Mouse (Mus musculus) heart, embryonic 10.5 days (tissue): Measurements from ENCODE around the gene Spaca4. TPM values are rescaled to one million over a fixed set of nuclear protein-coding genes. Genes with fewer than 3 reads are reported as not detected.

Experiments
- DNase-seq: peaks from one replicate; pipeline ENCODE4 v3.0.0-alpha.2; 2017; ENCODE audit warnings: low spot score
- H3K27ac ChIP-seq: fragments of 300-500 bp; sonication (generic); 2 replicates; pipeline ENCODE4 v1.5.1; 2016; ENCODE audit warnings: mild to moderate bottlenecking
- H3K27me3 ChIP-seq: fragments of 300-500 bp; sonication (generic); 2 replicates; pipeline ENCODE4 v1.6.1; 2016; ENCODE audit warnings: mild to moderate bottlenecking; ENCODE audit not compliant: poor library complexity, insufficient read depth, severe bottlenecking
- H3K36me3 ChIP-seq: fragments of 300-500 bp; sonication (generic); 2 replicates; pipeline ENCODE4 v1.6.1; 2016; ENCODE audit warnings: mild to moderate bottlenecking, moderate library complexity
- H3K4me1 ChIP-seq: fragments of 300-500 bp; sonication (generic); 2 replicates; pipeline ENCODE4 v1.6.1; 2016; ENCODE audit warnings: mild to moderate bottlenecking
- H3K4me3 ChIP-seq: fragments of 300-500 bp; sonication (generic); 2 replicates; pipeline ENCODE4 v1.5.1; 2016; ENCODE audit warnings: mild to moderate bottlenecking, moderate library complexity
- H3K9me3 ChIP-seq: fragments of 300-500 bp; sonication (generic); 2 replicates; pipeline ENCODE4 v1.6.1; 2016; ENCODE audit warnings: mild to moderate bottlenecking, moderate library complexity
- WGBS: fragments of 180-500 bp; shearing (Covaris S2); methylation state at CpG from one replicate; pipeline ENCODE4 v1.1.7; 2016; 5-methylcytosine and 5-hydroxymethylcytosine counted together
- polyA plus RNA-seq: library from polyadenylated mRNA; unstranded; fragments of >200 nt; fragmentation: Nextera tagmentation; extraction: Ambion mirVana; gene quantifications from 2 replicates; pipeline ENCODE4 v1.2.1, GENCODE M21; 2016

Gene Spaca4
- polyA plus RNA-seq, 1 experiment from 2014 or later = not detected

DNA sequence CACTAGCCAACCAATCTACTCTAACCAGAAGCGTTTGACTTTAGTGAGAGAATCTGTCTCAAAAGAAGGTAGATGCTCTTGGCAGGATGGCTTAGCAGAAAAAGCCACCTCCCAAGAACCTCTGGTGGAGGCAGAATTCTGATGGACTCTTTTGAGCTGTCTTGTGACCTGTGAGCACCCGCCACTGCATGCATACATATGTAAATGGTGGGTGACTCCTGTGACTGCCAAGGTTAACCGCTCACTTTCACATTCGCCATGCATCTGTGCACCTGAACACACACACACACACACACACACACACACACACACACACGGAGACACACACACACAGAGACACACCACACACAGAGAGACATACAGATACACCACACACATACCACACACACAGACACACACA, 21.8 kb upstream of the Spaca4 start:
- Histone ChIP-seq H3K4me1 (peaks cover 19% of the 10 kb centered on the region), H3K4me3 (no peak overlapping the region), H3K27ac (no peak overlapping the region), H3K27me3 (peaks cover 8% of the 10 kb centered on the region), H3K36me3 (no peaks in the 10 kb centered on the region), H3K9me3 (0 out of 2 replicates have a peak, but pooled peaks cover 2% of the 10 kb centered on the region)
- DNase-seq = no peak
- 79% methylated on average over 5 of the region's 5 CpGs for WGBS

DNA sequence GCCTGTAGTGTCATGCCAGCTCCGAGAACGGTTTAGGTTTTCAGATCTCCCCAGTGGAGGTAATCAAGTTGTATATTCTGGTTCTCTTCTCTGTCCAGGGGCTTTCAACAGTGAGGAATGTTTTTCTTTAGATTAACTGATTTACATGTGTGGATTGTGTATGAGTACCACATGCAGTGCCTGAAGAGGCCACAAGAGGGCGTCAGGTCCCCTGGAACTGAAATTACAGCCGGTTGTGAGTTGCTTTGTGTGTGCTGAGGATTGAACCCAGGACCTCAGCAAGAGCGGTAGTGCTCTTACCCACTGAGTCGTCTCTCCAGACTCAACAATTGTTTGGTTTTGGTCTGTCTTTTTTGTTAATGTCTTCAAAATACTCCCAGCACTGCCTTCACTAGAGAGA, 20.9 kb upstream of the Spaca4 start:
- 0 out of 2 replicates have a peak, but pooled peaks cover 2% of the 10 kb centered on the region for H3K9me3 ChIP-seq
- no peak for DNase-seq
- H3K4me3 ChIP-seq = no peak overlapping the region
- H3K4me1 ChIP-seq = peaks cover 28% of the 10 kb centered on the region
- peaks cover 17% of the 10 kb centered on the region for H3K27me3 ChIP-seq
- H3K27ac ChIP-seq = no peak overlapping the region
- 60% methylated on average over 6 of the region's 6 CpGs for WGBS
- H3K36me3 ChIP-seq = no peaks in the 10 kb centered on the region

DNA sequence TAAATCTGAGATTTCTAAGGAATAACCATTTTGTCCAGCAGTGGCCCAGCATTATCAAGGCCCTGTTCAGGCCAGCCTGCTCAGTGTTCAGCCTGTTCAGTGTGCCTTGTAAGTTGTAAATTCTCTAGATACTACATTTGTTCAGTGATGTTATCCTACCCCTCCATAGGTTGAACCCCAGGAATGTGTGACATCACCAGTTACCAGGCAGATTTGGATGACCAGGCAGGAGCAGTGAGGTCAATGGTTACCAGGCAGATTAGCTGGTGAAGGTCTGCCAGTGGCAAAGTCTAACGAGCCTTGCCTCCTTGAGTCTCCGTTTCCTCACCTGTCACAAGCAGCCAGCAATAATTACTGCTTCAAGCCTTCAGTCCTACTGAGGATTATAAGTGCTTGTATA, 18.8 kb upstream of the Spaca4 start:
- peaks cover 23% of the 10 kb centered on the region for H3K4me1 ChIP-seq

DNA sequence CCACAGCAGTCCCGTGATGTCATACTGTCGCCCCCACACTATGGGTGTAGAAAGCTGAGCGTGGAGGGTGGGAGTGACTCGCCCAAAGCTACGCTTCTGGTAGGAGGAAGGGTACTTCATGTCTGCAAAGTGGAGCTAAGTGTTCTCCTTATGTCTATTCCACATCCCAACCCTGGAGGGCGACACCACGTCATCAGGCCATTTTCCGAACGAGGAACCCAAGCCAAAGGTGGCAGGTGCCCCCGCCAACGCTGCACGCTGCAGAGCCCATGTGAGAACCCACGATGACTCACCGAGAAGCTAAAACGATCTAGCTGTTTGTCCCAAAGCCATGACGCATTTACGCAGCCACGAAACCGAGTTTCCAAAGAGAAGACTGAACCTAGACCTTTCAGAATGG, 16.7 kb upstream of the Spaca4 start:
- H3K4me1 ChIP-seq = peaks cover 10% of the 10 kb centered on the region
- DNase-seq = no peak
- peak overlapping the region; percentile 42 for H3K4me3 ChIP-seq
- no peak overlapping the region for H3K27ac ChIP-seq
- 37% methylated on average over 19 of the region's 19 CpGs for WGBS
- H3K9me3 ChIP-seq = 0 out of 2 replicates have a peak, but pooled peaks cover 2% of the 10 kb centered on the region
- peaks cover 18% of the 10 kb centered on the region for H3K27me3 ChIP-seq
- H3K36me3 ChIP-seq = no peaks in the 10 kb centered on the region

More for the DNA sequence above, 18.8 kb upstream of the Spaca4 start:
- Histone ChIP-seq H3K9me3 (0 out of 2 replicates have a peak, but pooled peaks cover 2% of the 10 kb centered on the region), H3K36me3 (no peaks in the 10 kb centered on the region), H3K27ac (no peak overlapping the region), H3K27me3 (peaks cover 23% of the 10 kb centered on the region), H3K4me3 (no peak overlapping the region)
- WGBS = 35% methylated on average over 2 of the region's 2 CpGs
- DNase-seq = peak; percentile 87

DNA sequence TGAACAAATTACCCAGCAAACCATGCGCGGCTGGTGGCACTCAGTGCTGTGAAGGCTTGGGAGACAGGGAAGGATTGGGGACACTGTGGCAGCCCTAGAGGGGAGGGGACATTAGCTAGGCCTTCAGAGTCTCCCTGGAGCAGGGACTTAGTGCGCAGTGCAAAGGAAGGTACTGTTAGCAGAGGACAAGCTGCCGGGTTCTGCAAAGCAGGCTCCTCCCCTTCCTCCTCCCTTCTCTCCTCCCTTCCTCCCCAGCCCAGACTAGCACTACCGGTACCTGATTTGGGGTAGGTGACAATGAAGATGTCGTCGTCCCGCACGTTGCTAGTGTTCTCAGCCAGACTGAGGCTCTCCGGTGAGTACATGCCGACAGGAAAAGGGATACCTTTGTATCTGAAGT, 16.2 kb upstream of the Spaca4 start:
- Histone ChIP-seq H3K36me3 (no peaks in the 10 kb centered on the region), H3K4me3 (peak overlapping the region; percentile 42), H3K27me3 (peaks cover 18% of the 10 kb centered on the region), H3K4me1 (peaks cover 10% of the 10 kb centered on the region), H3K27ac (no peak overlapping the region), H3K9me3 (0 out of 2 replicates have a peak, but pooled peaks cover 2% of the 10 kb centered on the region)
- 33% methylated on average over 11 of the region's 11 CpGs for WGBS
- no peak for DNase-seq

DNA sequence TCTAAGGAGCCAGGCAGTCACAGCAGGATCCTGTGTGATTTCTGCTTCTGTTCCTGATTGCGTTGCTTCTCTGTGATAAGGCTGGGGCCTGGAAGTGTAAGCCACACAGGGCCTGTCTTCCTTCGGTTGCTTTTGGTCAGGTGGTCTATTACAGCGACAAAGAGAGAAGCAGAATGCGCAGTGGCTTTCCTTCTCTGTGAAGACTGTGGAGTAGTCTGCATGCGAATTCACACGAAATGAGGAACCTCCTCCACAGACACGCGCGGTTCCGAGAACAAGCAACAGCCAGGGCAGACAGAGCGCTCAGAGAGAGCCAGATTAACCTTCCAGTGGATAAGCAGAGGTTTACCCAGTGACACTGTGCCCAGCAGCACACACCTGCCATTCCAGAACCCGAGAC, 15.7 kb upstream of the Spaca4 start:
- whole genome bisulfite sequencing = 75% methylated on average over 12 of the region's 12 CpGs

DNA sequence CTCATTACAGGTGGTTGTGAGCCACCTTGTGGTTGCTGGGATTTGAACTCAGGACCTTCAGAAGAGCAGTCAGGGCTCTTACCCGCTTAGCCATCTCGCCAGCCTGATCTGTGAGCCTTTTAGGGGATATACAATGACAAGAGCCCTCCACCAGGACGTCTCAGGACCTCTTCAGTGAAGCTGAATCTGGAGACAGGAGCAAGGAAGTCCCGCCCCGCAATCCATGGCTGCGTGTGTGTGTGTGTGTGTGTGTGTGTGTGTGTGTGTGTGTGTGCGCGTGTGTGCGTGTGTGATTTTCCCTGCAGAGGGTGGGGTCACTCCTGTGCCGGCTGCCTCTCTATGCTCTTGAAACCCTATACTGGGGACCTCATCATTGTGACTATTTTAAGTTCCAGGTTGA, 14.2 kb upstream of the Spaca4 start:
- 62% methylated on average over 10 of the region's 10 CpGs for WGBS
- Histone ChIP-seq H3K27me3 (peaks cover 18% of the 10 kb centered on the region), H3K4me1 (peaks cover 10% of the 10 kb centered on the region), H3K36me3 (no peaks in the 10 kb centered on the region), H3K4me3 (no peak overlapping the region), H3K9me3 (no peaks in the 10 kb centered on the region), H3K27ac (no peak overlapping the region)
- DNase-seq = no peak

More for the DNA sequence above, 15.7 kb upstream of the Spaca4 start:
- H3K9me3 ChIP-seq = no peaks in the 10 kb centered on the region
- no peak overlapping the region for H3K27ac ChIP-seq
- H3K4me1 ChIP-seq = peaks cover 10% of the 10 kb centered on the region
- H3K27me3 ChIP-seq = peaks cover 18% of the 10 kb centered on the region
- peak overlapping the region; percentile 42; the same call in 1 of the 2 replicates for H3K4me3 ChIP-seq
- no peaks in the 10 kb centered on the region for H3K36me3 ChIP-seq
- no peak for DNase-seq

DNA sequence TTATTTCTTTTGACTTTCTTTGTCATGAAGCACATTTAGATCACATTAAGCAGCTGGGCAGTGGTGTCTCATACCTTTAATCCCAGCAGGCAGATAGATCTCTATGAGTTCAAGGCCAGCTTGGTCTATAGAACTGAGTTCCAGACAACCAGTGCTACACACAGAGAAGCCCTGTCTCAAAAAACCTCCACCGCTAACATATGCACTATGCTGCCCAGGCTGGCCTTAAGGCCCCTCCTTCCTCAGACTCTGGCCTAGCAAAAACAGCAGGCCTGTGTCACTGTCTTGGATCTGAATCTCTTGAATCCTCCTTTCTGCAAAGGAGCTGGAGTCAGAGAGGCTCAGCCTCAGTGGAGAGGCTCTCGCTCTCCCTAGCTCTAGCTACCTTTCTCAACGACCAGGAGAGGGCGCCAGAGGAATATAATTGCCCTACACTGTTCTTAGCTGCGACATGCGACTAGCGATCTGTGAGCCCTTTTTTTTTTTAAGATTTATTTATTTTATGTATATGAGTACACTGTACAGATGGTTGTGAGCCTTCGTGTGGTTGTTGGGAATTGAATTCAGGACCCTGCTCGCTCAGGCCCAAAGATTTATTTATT, 13.7 kb upstream of the Spaca4 start:
- H3K4me1 ChIP-seq = peaks cover 10% of the 10 kb centered on the region
- H3K36me3 ChIP-seq = no peaks in the 10 kb centered on the region
- no peaks in the 10 kb centered on the region for H3K9me3 ChIP-seq
- H3K27me3 ChIP-seq = peaks cover 18% of the 10 kb centered on the region
- no peak overlapping the region for H3K27ac ChIP-seq
- DNase-seq = peak; percentile 91
- 6% methylated on average over 9 of the region's 9 CpGs for WGBS
- H3K4me3 ChIP-seq = no peak overlapping the region

DNA sequence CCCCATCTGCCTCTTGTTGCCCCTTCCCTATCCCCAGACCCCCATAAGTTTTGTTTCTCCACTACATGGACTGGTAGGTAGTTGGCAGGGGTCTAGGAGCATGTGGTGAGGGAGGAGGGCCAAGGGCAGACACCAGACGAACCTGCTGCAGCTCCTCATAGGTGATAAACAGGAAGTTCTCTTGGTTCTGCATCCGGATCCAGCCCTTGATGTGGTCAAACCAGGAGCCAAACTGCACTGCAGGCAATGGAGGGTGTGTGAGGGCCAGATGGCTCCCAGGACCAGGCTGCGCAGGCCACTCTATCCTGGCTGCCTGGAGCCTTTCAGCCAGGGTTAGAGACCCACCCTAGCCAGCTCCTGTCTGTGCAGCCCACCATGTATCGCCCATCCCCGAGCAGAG, 7.9 kb upstream of the Spaca4 start:
- WGBS = 74% methylated on average over 5 of the region's 5 CpGs
- H3K9me3 ChIP-seq = no peaks in the 10 kb centered on the region

DNA sequence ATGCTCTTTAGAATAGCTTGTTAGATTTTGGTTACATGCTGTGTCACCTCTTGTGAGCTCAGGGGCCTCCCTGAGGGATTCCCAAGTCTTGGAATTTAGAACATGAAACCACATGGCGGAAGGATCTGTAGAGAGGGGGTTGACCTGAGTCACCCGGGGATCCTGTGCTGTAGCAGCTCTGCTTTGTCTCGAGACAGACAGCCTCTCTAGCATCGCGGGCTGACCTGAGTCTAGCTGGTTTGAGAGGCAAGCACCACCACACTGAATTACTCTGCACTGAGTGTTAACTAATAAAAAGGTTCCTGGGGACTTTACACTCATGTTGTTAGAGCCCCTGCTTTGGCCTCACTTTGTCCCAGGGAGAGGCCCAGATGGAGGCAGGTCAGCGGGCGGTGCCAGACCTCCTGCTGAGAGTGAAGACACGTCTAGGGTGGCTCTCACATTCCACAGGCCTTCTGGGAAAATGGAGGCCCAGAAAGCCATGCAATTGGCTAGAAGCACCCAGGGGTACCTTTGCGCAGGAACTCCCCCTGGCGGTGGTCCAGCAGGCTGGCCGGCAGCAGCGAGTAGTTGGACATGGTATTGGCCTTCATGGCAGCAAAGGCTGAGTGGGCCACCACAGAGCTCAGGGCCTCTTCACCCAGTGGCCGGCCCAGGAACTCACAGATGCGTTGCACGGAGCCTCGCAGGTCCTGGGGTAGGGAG, 5.3 kb upstream of the Spaca4 start:
- Histone ChIP-seq H3K4me1 (peaks cover 25% of the 10 kb centered on the region), H3K36me3 (peaks cover 29% of the 10 kb centered on the region), H3K27me3 (no peaks in the 10 kb centered on the region), H3K9me3 (no peaks in the 10 kb centered on the region), H3K27ac (peak overlapping the region; percentile 59), H3K4me3 (no peak overlapping the region)
- 14% methylated on average over 16 of the region's 16 CpGs for WGBS
- DNase-seq = peak; percentile 90

More for the DNA sequence above, 7.9 kb upstream of the Spaca4 start:
- no peak for DNase-seq
- no peaks in the 10 kb centered on the region for H3K27me3 ChIP-seq
- H3K27ac ChIP-seq = no peak overlapping the region
- peaks cover 21% of the 10 kb centered on the region for H3K4me1 ChIP-seq
- H3K4me3 ChIP-seq = no peak overlapping the region
- H3K36me3 ChIP-seq = peaks cover 10% of the 10 kb centered on the region; the same call in 1 of the 2 replicates

DNA sequence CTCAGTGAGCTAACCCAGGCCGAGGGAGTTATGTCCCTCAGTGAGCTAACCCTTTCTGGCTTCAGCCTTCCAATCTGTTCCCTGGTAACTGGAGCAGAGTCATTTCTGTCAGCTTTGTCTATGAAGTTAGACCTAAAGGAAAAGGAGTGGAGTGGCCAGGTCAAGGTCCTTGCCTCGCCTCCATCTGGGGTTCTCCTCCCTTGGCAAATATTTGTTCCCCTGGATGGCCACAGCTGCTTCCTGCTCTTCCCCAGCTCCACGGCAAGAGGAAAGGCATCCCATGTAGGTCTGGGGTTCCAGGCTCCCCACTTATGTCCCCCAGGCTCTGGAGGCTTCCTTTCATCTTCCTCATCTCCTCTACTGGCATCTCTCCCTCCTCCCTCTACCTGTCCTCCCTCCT, 2.0 kb upstream of the Spaca4 start:
- Histone ChIP-seq H3K4me3 (no peak overlapping the region), H3K36me3 (peaks cover 62% of the 10 kb centered on the region), H3K27ac (no peak overlapping the region), H3K27me3 (no peaks in the 10 kb centered on the region), H3K4me1 (peaks cover 26% of the 10 kb centered on the region), H3K9me3 (no peaks in the 10 kb centered on the region)
- no peak for DNase-seq
- 92% methylated on average over 3 of the region's 3 CpGs for WGBS

DNA sequence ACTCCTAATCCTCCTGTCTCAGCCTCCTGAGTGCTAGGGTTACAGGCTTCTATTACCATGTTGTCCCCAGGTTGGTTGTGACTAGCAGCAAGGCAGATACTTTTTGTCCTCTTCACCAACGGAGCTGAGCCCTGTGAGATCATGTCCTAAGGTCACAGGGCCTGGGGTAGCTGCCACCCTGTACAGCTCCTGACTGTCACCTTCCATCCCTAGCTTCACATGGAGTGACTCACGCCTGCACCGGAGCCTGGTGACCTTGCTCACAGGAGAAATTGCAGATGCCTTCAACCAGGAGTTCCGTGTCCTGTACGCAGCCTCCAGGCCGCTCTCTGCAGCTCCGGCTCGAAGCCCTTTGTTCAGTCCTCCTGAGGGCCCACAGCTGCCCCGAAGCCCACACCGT, 806 bp upstream of the Spaca4 start:
- Histone ChIP-seq H3K4me3 (no peak overlapping the region), H3K36me3 (peaks cover 74% of the 10 kb centered on the region), H3K9me3 (no peaks in the 10 kb centered on the region), H3K27me3 (no peaks in the 10 kb centered on the region), H3K4me1 (peaks cover 37% of the 10 kb centered on the region), H3K27ac (no peak overlapping the region)
- DNase-seq = no peak
- WGBS = 94% methylated on average over 10 of the region's 10 CpGs

DNA sequence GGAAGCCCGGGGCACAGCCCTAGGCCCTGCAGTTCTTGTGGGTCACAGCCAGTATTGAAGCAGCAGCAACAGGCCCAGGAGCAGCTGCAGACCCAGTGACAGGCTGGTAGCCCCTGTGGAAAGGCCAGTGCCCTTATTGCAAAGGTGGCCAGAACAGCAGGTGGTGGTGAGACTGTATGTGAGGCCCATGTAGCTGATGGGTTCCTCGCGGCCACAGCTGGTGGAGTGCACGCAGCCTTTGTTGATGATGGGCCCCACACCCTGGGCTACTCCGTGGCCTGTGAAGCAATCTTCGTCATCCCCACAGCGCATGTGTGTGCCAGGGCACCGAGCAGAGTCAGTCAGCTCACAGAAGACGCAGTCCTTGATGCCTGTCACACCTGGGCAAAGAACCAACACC, 462 bp downstream of the Spaca4 start:
- 92% methylated on average over 9 of the region's 9 CpGs for WGBS
- DNase-seq = no peak
- peaks cover 33% of the 10 kb centered on the region for H3K4me1 ChIP-seq
- no peaks in the 10 kb centered on the region for H3K9me3 ChIP-seq
- H3K4me3 ChIP-seq = no peak overlapping the region
- no peak overlapping the region for H3K27ac ChIP-seq
- H3K27me3 ChIP-seq = no peaks in the 10 kb centered on the region
- peaks cover 86% of the 10 kb centered on the region for H3K36me3 ChIP-seq
